Mouse (Mus musculus) bone marrow macrophage, adult 2 months (primary cell): Measurements from ENCODE around the gene Slc39a10.
A peak's percentile ranks its signal among the peaks of the same experiment; 100 is the strongest.

ENCODE experiments used
- CTCF ChIP-seq: IDR thresholded peaks from 2 replicates; pipeline ENCODE4 v1.5.1; 2012; ENCODE audit warnings: low read depth, mild to moderate bottlenecking, low read length, moderate library complexity
- POLR2A ChIP-seq: IDR thresholded peaks from 2 replicates; pipeline ENCODE4 v1.6.1; 2012; ENCODE audit warnings: mild to moderate bottlenecking, low read depth, low read length, borderline replicate concordance

DNA sequence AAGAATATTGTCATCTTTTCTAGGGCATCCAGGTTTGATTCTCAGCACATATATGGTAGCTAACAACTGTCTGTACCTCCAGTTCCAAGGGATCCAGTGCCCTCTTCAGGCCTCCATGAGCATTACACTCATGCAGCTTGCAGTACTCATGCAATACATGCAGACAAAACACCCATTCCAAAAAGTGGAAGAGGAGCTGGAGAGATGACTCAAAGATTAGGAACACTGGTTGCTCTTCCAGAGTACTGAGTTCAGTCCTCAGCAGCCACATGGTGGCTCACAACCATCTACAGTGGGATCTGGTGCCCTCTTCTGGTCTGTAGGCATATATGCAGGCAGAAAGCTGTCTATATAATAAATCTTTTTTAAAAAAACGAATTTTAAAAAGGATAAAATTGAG lies 21.7 kb upstream of the Slc39a10 start:
- TF ChIP-seq POLR2A (no peak), CTCF (peak; percentile 26; the same call in 1 of the 2 replicates)
